In genomic region chr13:112385040-112385439, GRCm38 (mm10) we compare ENCODE assay signal across 15 mouse cellular contexts.
DNase-seq lines count a peak whose midpoint lies in the region; ATAC-seq lines count a peak whose summit lies in the region.
"Had no signal": no experiment of that assay in that cellular context is flagged by ENCODE, and none has a peak within 500 bp of the region (broad histone marks: within the 10 kb centered on the region; RNA-seq: fewer than 3 reads in every experiment).

No protein-coding gene starts in this region.

- no peak for ATAC-seq in limb, embryonic 15.5 days (ENCODE audit: insufficient number of reproducible peaks, low FRiP score, low TSS enrichment, low read depth)
- ATAC-seq in embryonic facial prominence, embryonic 14.5 days (ENCODE audit: low read depth) = no peak
- ATAC-seq: forebrain, embryonic 16.5 days had no signal

- H3K27ac ChIP-seq in limb, embryonic 15.5 days = 0 out of 2 replicates have a peak overlapping the region, but pooled peaks have one; percentile 70
- H3K27ac ChIP-seq in limb, embryonic 10.5 days = no peak overlapping the region
- peak overlapping the region; percentile 57; the same call in 1 of the 2 replicates for H3K27ac ChIP-seq in embryonic facial prominence, embryonic 14.5 days (replicated peaks; ENCODE audit: low read depth, low read length)
- no peak overlapping the region for H3K27ac ChIP-seq in midbrain, embryonic 10.5 days (replicated peaks)
- H3K27ac ChIP-seq: hindbrain, embryonic 10.5 days; hindbrain, embryonic 15.5 days had no signal

- H3K9me3 ChIP-seq in limb, embryonic 15.5 days = no peaks in the 10 kb centered on the region
- no peaks in the 10 kb centered on the region for H3K9me3 ChIP-seq in limb, embryonic 10.5 days (replicated peaks)
- no peaks in the 10 kb centered on the region for H3K9me3 ChIP-seq in embryonic facial prominence, embryonic 14.5 days (ENCODE audit: control insufficient read depth, low read length)
- no peaks in the 10 kb centered on the region for H3K9me3 ChIP-seq in midbrain, embryonic 10.5 days (replicated peaks)
- H3K9me3 ChIP-seq: heart, embryonic 12.5 days; hindbrain, embryonic 10.5 days; hindbrain, embryonic 15.5 days had no signal

- H3K36me3 ChIP-seq in limb, embryonic 15.5 days = no peaks in the 10 kb centered on the region
- no peaks in the 10 kb centered on the region for H3K36me3 ChIP-seq in limb, embryonic 10.5 days
- H3K36me3 ChIP-seq in embryonic facial prominence, embryonic 14.5 days (ENCODE audit: control insufficient read depth, insufficient read depth, low read length) = no peaks in the 10 kb centered on the region
- no peaks in the 10 kb centered on the region for H3K36me3 ChIP-seq in midbrain, embryonic 10.5 days
- H3K36me3 ChIP-seq: heart, embryonic 12.5 days; hindbrain, embryonic 10.5 days; hindbrain, embryonic 15.5 days had no signal

- H3K4me3 ChIP-seq in limb, embryonic 15.5 days = no peak overlapping the region
- no peak overlapping the region for H3K4me3 ChIP-seq in limb, embryonic 10.5 days
- no peak overlapping the region for H3K4me3 ChIP-seq in embryonic facial prominence, embryonic 14.5 days (ENCODE audit: low read depth, low read length)
- no peak overlapping the region for H3K4me3 ChIP-seq in midbrain, embryonic 10.5 days
- H3K4me3 ChIP-seq: heart, embryonic 12.5 days; hindbrain, embryonic 10.5 days; hindbrain, embryonic 15.5 days had no signal

- H3K27me3 ChIP-seq in limb, embryonic 15.5 days = no peaks in the 10 kb centered on the region
- no peaks in the 10 kb centered on the region for H3K27me3 ChIP-seq in limb, embryonic 10.5 days (ENCODE audit: low read depth, poor library complexity, severe bottlenecking)
- H3K27me3 ChIP-seq in embryonic facial prominence, embryonic 14.5 days (replicated peaks; ENCODE audit: control insufficient read depth, insufficient read depth, low read length) = no peaks in the 10 kb centered on the region
- no peaks in the 10 kb centered on the region for H3K27me3 ChIP-seq in midbrain, embryonic 10.5 days (ENCODE audit: low read depth, poor library complexity, severe bottlenecking)
- H3K27me3 ChIP-seq: heart, embryonic 12.5 days; hindbrain, embryonic 15.5 days had no signal

- peaks cover 20% of the 10 kb centered on the region for H3K4me1 ChIP-seq in limb, embryonic 15.5 days
- H3K4me1 ChIP-seq in limb, embryonic 10.5 days = peaks cover 11% of the 10 kb centered on the region; the same call in 1 of the 2 replicates
- H3K4me1 ChIP-seq in embryonic facial prominence, embryonic 14.5 days (ENCODE audit: control insufficient read depth, insufficient read depth, low read length) = peaks cover 29% of the 10 kb centered on the region
- no peaks in the 10 kb centered on the region for H3K4me1 ChIP-seq in midbrain, embryonic 10.5 days
- H3K4me1 ChIP-seq: hindbrain, embryonic 15.5 days had no signal

- H3K4me2 ChIP-seq in limb, embryonic 15.5 days = no peak overlapping the region
- H3K4me2 ChIP-seq in embryonic facial prominence, embryonic 14.5 days (ENCODE audit: low read depth, low read length) = no peak overlapping the region
- H3K4me2 ChIP-seq: heart, embryonic 12.5 days; hindbrain, embryonic 15.5 days had no signal

- WGBS in limb, embryonic 15.5 days = 84% methylated on average over 9 of the region's 9 CpGs
- 92% methylated on average over 9 of the region's 9 CpGs for WGBS in limb, embryonic 10.5 days
- 87% methylated on average over 9 of the region's 9 CpGs for WGBS in embryonic facial prominence, embryonic 14.5 days
- 94% methylated on average over 9 of the region's 9 CpGs for WGBS in midbrain, embryonic 10.5 days

- no peak overlapping the region for H3K9ac ChIP-seq in limb, embryonic 15.5 days
- H3K9ac ChIP-seq in embryonic facial prominence, embryonic 14.5 days (ENCODE audit: low read depth, low read length) = no peak overlapping the region
- H3K9ac ChIP-seq: heart, embryonic 12.5 days; hindbrain, embryonic 15.5 days had no signal

- no peak for DNase-seq in limb, embryonic 10.5 days (ENCODE audit: low spot score)
- no peak for DNase-seq in embryonic facial prominence, embryonic 14.5 days (ENCODE audit: low spot score)
- peak; percentile 47 for DNase-seq in naive thymus-derived CD4-positive, alpha-beta T cell, adult 2 months (ENCODE audit: low read depth)
- DNase-seq in layer of hippocampus, adult 18-20 months (ENCODE audit: low spot score in 2 of 2) = no peak
- DNase-seq in midbrain, embryonic 10.5 days (ENCODE audit: low spot score) = no peak
- DNase-seq: adrenal gland, postnatal 14 days; cerebellum, adult 11-12 months; cerebellum, adult 9-10 months; cerebellum, postnatal 25 days; gastrocnemius, postnatal 25 days had no signal

Comparison
In these comparisons a context has a peak if more than half of its experiments do, and no peak if none do; other contexts are left out.
1. H3K27ac ChIP-seq: peak in limb, embryonic 15.5 days (single experiment) and embryonic facial prominence, embryonic 14.5 days (single experiment); none in limb, embryonic 10.5 days (single experiment) and midbrain, embryonic 10.5 days (single experiment).